Mouse (Mus musculus) cerebellum, postnatal 25 days (tissue): ENCODE data around the gene Csnk1e.
"Not testable (repeated sequence)": the region's sequence is repeated elsewhere in the genome, so short reads cannot be mapped to it uniquely, and the experiment has no call there.

Source experiments
- DNase-seq, 2 experiments: peaks; one replicate each; pipeline ENCODE4 v3.0.0; 2021; ENCODE audit warnings: mixed read lengths in 2 of 2

The Csnk1e gene

DNA sequence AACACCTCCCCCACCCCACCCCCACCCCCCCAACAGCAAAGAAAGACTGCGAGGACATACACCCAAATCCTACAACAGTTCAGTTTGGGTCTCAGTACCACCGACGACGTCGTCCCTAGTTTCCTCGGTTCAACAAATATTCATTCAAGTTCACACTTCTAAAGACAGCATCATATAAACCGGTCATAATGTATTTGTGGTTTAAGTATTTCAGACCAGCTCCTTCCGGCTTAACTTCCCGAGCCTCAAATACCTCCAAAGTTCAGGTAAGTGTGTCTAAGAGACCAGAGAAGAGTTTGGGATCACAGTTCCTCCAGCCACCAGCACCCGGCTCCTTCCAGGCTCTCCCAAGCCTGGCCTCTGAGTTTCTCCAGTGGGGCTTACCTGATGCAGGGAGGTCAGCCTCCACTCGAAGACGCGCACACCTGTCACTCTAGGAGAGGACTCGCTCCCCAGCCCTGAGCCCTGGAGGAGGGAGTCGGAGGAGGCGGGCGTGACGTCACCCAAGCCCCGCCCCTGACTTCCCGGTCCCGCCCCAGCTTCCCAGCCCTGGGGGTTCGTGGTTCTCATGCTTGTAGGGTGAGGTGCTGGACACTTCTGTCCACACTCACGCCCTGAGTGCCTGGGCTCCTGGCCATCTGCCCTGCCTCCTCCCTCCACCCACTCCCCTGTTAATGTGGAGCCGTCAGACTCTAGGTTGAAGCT, at the start of gene Csnk1e:
Gene Csnk1e (minus strand): TSS at position 461 of the 705 bp plus-strand sequence.
- DNase-seq, result peak; percentile 56 to 74

DNA sequence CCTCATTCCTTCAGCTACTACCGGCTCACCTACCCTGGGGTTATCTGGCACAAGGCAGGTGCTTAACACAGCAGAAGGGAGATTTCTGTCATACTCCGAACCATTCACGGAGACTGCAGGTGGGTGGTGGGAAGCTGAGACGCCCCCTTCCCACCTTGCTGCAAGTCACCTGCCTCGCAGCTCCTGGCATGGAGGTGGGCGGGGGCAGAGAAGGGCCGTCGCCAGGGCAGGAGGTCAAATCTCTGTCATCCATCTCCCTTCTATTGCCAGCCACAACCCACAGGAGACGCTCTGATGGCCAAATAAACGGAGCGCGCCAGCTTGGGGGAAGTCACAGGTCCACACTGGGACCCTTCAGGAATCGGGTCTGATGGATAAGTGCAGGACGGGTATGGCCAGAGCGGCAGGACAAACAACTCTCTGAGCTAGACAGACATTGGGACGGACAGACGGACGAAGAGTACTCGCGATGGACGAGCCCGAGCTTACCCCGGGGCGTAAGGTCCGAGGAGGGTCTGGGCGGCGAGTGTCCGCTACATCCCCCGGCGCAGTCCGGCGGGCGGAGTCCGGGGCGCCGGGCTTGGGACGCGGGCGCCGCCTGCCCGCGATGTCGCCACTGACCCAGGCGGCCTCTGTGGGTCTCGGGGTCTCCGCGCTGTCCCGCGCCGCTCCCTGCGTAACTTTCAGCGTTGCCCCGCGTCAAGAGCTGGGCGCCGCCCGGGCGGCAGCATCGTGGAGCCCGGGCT, 49.5 kb upstream of the Csnk1e start, which contains the start of gene Kcnj4:
Gene Kcnj4 (minus strand): TSS at position 535 of the 746 bp plus-strand sequence.
- peak in 1 of 2 experiments; percentile 26 for DNase-seq

DNA sequence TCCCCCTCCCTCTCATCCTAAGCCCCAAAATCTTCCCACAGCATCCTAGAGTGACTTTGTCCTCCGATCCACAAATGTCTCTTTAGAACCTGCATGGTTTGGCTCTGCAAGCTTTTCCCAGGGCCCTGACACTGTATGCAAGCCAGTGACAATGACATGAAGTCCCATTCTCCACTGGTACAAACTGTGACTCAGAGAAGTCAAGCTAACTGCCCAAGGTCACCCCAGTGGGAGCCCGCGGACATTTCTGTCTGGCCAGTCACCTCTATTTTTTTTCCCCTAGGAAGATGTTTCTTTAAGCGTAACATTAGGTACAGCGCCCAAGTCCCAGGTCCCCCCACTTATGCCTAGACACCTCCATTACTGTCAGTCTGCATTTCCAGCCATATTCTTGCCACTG, 48.1 kb upstream of the Csnk1e start:
- DNase-seq, result no peak

DNA sequence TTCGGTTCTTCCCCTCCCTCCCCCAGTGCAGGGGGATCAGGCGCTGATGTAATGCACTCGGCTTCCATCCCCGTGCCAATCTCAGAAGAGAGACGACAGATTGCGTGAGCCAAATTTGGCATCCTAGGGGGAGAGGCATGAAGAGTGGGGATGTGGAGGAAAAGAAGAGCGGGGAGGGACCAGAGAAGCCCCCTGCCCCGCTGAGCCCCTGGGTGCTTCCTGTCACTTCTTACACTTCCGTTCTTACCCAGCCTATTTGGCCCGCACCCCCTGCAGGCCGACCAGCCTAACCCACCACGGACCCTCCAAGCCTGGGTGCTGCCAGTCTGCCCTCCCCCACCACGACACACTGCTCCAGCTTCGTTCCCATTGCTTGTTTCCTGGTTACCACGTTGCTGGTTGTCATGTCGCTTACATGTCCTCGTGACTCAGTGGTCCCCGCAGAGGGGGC, 47.5 kb upstream of the Csnk1e start:
- DNase-seq, result no peak

DNA sequence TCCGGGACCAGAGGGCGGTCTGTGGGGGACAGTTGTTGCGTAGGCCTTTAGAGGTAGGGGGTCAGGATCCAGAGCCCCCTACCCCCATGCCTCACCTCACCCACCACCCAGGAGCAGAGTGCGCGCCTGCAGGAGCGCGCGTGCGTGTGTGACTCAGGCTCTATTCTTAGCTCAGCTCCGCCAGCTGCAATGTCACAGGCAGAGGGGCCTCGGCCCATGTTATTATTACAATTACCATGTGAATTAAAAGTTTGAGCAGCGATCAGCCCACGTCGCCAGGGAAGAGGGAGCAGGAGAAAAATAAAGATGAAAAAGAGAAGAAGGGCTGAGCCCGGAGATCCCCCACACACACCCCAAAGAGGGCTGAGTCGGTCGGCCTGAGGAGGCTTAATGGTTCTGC, 44.7 kb upstream of the Csnk1e start:
- no peak for DNase-seq

DNA sequence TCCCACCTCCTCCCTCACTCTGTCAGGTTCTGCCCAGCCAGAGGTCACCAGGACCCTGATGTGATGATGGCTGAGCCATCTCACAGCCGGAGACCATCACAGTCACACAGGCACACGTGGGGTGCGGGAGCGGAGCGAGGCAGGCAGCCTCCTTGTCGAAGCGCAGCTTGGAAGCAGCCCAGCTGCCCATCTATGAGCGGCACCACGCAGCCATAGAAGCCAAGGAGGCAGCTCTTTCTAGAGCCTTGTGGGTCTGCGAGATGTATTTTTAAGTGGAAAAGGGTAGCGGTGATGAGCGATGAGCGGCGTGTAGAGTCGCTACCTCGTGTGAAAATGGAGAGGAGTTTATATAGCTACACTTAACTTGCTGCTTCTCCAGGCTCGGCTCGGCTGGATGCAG, 38.2 kb upstream of the Csnk1e start:
- peak in 1 of 2 experiments; percentile 24 for DNase-seq

DNA sequence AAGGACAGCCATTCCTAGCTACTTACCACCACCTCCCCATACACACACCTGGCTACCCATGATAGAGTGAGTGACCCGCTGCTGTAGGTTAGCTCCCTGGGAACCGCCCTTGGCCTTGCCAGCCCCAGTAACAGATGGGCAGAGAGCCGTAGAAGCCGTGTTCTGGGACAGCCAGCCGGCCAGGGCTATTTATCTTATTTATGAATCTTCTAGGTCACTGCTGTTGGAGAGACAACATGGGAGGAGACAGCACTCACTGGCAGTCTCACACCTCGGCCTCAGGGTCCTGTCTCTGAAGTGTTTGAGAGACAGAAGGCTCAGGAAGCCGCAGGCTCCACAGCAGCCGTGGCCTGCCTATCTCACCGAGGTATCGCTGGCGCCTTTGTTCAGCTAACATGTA, 34.1 kb upstream of the Csnk1e start:
- no peak for DNase-seq

DNA sequence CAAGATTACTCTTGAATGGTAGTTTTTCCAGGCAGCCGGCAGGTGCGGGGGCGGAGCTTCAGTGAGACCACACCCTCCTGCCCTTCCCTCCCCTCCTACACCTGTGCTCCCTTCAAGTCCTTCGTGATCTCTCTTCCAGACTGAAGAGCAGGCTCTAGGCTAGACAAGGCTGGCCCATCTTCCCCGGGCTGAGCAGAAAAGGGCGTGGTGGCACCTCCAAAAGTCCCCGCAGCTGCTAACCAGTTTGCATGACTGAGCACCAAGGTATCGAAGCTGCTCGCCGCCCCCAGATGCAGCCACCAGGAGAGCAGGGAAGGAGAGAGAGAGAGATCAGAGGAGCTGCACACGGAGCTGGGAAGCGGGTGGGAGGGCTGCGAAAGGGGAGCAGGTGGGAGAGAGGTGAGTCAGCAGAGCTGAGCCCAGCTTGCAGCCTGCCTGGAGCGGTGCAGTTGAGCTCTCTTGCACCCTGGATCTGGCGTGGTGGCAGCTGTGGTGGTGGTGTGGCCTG, 25.9 kb upstream of the Csnk1e start:
- no peak for DNase-seq

DNA sequence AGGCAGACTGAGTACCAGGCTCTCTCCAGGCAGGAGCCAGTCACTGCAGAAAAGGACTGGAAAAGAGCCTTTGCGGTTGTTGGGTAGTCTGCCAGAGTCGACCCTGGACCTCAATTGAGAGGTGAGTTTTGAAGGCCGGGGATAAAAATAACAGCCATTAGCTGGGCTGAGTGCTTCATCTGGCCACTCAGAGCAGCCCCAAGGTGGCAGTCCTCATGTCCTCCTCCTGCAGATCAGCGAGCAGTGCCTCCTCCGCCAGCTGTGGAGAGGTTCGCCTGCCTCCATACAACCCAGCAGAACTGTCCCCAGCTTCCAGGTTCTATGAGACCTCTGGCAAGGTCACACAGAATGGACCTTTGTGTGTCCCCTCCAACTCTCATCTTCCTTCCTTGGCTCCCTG, 21.9 kb upstream of the Csnk1e start:
- no peak for DNase-seq

DNA sequence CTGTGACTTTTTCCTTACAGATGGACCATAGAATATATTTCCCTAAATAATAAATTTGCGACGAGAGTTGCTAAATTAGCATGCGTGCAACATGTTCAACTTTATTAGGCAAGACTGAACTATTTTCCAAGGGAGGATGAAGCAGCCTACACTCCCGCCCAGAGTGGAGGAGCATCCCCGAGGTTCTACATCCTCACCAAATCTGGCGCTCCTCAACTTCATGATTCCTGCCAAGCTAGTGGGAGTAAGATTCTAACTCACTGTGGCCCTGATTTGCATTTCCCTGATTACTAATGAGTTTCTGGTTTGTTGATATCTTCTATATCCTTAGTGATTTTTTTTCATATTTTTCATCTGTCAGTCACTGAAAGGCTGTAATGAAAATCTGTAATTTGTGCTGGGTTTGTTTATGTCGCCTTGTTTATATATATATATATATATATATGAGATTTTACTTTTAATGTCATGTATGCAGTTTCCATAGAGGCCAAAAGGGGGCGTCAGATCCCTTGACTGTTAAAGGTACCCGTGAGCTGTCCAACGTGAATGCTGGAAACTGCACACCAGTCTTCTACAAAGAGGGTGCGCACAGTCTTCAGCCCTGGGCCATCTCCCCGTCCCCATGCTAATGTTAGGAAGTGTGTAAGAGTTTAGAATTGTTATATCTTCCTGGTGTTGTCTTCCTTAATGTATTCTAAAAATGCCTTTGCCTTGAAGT, 18.4 kb upstream of the Csnk1e start:
- DNase-seq, result no peak

DNA sequence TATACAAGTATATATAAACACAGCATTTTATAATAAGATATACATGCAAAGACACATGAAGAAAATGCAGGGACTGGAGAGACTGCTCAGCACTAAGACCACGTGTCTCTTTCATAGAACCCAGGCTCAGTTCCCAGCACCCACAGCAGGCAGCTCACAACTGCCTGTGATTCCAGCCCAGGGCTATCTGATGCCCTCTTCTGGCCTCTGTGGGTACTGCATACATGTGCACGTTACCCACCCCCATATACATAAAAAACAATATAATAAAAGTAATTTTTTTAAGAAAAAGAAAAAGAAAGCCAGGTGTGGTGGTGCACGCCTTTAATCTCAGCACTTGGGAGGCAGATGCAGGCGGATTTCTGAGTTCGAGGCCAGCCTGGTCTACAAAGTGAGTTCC, 17.7 kb upstream of the Csnk1e start:
- no peak for DNase-seq

DNA sequence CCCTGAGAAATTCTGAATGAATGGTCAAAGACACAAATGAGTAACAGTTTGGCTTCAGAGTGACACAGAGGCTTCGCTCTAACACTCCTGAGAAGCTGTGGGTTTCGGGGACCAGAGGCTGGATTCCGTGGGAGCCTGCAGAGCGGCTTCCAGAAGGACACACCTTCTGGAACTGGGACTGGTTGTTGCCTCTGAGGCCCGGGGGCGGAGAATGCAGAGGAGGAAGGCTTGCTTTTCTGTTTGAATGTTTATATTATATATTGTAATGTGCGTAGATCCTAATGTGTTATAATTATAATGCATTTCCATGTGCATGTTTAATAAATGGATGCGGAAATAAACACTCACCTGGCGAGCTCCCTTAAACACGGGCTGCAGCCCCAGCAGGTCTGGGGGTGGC, 15.7 kb upstream of the Csnk1e start:
- DNase-seq, result no peak

DNA sequence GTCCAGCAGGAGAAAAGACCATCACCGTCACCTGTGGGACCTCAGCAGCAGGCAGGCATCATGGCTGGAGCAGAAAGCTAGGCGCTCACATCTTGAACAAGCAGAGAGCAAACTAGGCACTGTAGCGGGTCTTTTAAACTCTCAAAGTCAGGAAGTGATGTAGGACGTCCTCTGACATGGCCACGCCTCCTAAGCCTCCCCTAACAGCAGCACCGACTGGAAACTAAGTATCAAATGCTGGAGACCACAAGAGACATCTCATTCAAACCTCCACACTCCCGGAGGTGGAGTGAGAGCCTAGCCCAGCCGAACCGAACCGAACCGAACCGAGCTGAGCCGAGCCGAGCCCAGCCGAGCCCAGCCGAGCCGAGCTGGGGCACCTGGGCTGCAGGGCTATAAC, 15.2 kb upstream of the Csnk1e start:
- no peak for DNase-seq

DNA sequence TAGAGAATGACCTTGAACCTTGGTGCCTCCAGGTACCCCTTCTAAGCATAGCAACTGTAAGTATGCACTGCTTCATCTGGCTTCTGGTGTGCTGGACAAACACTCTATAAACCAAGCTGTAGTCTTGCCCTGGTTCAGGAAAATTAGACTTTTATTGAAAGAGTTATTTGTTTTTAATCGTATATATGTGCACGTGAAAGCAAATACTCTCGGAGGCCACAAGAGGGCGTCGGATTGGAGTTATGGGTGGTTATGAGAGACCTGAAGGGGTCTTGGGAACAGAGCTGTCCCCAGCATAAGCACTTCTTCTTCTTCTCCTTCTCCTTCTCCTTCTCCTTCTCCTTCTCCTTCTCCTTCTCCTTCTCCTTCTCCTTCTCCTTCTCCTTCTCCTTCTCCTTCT, 14.2 kb upstream of the Csnk1e start:
- DNase-seq, result no peak

DNA sequence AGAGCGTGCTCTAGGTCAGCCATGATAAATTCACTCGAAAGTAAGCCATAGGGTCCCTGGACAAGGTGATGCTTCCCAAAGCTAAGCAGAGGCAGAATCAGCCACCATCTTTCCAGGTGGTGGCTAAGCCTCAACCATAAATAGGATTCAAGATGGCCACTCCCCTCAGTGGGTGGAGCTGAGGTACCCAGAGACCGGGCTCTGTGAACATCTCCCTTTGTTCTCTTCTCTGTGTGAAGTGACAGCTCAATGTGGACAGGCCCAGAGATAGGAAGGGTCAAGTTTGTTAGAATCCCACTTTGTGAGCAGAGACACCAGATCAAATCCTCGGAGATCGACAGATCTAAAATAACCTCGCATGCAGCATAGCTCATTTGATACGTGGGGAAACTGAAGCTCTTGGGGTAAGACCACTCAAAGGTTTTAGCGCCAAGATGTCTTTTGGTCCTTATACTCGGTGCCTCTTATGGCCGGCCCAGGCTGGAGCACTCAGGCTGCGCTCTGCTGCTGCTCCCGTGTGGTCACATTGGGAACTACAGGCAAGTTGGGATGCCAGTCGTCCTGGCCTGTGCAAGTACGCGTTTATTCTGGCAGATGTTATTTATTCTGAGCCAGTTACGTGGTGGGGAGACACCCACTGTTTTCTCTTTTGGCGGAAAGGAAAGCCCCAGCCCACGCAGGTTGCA, 11.4 kb upstream of the Csnk1e start:
- peak; percentile 90 to 93 for DNase-seq

DNA sequence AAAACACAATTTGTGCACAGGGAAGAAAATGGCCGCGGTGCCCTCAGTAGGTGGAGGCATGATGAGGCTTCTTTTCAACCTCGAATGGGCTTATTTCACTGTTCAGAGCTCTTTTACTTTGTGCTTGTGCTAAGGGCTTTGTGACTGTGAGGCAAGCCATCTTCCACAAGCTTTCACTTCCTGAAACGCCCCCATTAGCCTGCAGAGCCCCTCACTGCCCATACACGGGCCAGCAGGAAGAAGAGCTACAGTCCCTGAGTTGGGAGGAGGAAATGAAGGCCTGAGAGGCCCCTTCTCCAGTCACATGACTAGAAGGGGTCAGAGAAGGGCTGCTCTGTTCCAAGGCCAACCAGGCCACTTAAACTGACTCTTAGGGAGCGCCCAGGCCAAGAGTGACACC, 1.2 kb upstream of the Csnk1e start:
- no peak for DNase-seq

DNA sequence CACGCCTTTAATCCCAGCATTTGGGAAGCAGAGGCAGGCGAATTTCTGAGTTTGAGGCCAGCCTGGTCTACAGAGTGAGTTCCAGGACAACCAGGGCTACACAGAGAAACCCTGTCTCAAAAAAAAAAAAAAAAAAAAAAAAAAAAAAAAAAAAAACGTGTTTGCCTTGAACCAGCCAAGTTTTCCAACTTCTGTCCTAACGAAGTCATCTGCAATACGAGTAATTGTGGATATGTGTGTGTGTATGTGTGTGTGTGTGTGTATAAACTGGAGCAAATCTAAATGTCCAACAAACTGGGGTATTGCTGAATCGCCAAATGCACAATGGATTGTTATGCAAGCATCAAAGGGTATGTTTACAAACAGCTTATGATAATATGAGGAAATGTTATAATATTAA, 738 bp upstream of the Csnk1e start:
- not testable (repeated sequence) for DNase-seq

DNA sequence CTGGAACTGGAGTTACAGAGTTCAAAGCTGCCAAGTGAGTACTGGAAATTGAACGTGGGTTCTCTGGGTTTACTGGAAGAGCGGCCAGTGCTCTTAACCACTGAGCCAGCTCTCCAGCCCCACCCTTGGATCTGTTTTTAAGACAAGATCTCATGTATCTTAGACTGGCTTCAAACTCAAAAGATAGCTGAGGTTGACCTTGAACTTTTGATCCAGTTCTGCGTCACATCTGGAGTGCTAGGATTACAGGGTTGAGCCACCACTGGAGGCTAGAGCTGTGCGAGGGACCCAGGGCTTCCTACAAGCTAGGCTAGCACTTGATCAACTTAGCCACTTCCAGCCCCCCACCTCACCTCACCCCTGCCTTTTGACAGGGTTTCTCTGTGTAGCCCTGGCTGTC, 1.5 kb downstream of the Csnk1e start:
- DNase-seq, result no peak

DNA sequence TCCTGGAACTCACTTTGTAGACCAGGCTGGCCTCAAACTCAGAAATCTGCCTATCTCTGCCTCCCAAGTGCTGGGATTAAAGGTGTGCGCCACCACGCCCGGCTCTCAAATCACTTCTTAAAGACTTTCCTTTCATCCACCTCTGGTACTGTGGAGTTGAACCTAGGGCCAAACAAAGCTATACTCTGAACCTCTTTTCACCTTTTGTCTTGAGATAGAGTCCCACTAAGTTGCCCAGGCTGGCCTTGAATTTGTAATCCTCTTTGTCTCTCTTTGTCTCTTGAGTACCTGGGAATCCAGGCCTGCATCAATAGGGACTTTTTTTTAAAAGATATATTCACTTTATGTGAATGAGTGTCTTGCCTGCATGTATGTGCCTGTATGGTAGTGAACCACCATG, 7.3 kb downstream of the Csnk1e start:
- DNase-seq, result no peak

DNA sequence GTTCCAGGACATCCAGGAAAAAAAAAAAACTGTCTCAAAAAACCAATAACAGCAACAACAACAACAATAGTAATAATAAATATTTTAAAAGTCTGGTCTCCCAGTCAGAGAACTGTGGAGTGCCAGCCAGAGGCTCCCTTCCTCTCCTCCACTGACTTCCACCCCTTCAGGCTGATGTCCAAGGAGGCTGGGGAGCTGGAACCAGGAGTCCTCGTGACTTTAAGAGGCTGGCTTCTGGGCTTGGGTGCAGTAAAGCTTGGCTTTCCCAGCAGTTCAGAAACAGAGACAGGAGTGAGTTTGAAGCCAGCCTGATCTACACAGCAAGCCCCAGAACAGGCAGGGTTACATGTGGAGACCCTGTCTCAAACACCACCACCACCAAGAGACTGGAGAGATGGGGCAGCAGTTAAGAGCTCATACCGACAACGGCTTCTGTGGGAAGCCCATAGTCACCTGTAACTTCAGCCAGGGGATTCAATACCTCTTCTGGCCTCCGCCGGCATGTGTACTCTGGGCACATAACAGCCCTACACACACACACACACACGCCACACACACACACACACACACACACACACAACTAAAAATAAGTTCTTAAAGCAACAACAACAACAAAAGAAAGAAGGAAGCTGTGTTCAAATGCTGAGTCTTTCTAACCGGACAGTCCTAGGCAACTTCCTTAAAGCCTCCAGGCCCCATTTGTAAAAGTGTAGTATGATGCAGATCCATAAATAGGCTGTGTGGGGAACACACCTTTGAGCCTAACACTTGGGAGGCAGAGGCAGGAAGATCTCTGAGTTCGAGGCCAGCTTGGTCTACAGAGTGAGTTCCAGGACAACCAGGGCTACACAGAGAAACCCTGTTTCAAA, 9.3 kb downstream of the Csnk1e start:
- no peak for DNase-seq

DNA sequence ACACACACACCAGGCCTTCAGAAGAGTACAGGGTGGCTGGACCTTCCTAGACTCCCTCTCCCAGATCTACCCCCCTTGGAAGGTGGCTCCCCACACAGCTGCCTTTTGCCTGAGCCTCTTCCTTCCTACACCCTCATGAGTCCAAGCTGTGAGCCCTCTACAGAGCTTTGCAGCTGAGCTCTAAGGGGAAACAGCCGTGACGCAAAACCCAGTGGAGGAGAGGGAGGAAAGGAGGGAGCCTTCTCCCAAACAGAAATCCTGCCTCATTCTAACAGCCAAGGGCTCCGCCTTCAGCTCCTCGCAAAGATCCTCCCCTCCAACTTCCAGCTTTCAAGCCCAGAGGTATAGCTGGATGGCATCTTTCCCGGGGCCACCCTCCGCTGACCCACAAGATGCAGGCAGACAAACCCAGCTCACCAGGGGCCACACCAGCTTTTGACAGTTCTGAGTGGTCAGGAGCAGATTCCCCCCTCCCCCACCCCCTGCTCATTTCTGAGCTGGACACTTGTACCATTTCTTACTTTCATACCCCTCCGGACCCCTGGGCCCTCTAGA, 11.4 kb downstream of the Csnk1e start:
- no peak for DNase-seq
